Mouse (Mus musculus) thymus, postnatal 25 days (tissue): ENCODE measurements around the gene Rps3a1.

Experiments
- DNase-seq: peaks from one replicate; pipeline ENCODE4 v3.0.0; 2022

Gene Rps3a1

GRCm38 (mm10) chr3:86142263-86142933, at the start of gene Rps3a1:
Gene Rps3a1 (minus strand): TSS chr3:86142702.
- peak; percentile 100 for DNase-seq

GRCm38 (mm10) chr3:86187736-86188389, 45.4 kb upstream of the Rps3a1 start:
- no peak for DNase-seq

- DNase-seq = no peak
These were observed 42.0 kb upstream of the Rps3a1 start for GRCm38 (mm10) chr3:86184546-86184945.

GRCm38 (mm10) chr3:86181107-86181506, 38.6 kb upstream of the Rps3a1 start:
- DNase-seq = no peak

- no peak for DNase-seq
These were observed 37.2 kb upstream of the Rps3a1 start for GRCm38 (mm10) chr3:86179714-86180113.

GRCm38 (mm10) chr3:86168841-86169425, 26.4 kb upstream of the Rps3a1 start:
- DNase-seq = no peak

- DNase-seq = no peak
These were observed 7.0 kb upstream of the Rps3a1 start for GRCm38 (mm10) chr3:86149521-86149920.

GRCm38 (mm10) chr3:86149063-86149462, 6.6 kb upstream of the Rps3a1 start:
- DNase-seq = no peak

GRCm38 (mm10) chr3:86143343-86143742, 841 bp upstream of the Rps3a1 start:
- DNase-seq = peak; percentile 15

- DNase-seq = no peak
These were observed 424 bp upstream of the Rps3a1 start for GRCm38 (mm10) chr3:86142934-86143317.

- DNase-seq = no peak
These were observed 628 bp downstream of the Rps3a1 start for GRCm38 (mm10) chr3:86141886-86142262.

GRCm38 (mm10) chr3:86141366-86141765, 1.1 kb downstream of the Rps3a1 start:
- no peak for DNase-seq

- DNase-seq = no peak
These were observed 2.8 kb downstream of the Rps3a1 start for GRCm38 (mm10) chr3:86139660-86140059.

- no peak for DNase-seq
These were observed 5.4 kb downstream of the Rps3a1 start for GRCm38 (mm10) chr3:86136936-86137574.

GRCm38 (mm10) chr3:86135886-86136563, 6.5 kb downstream of the Rps3a1 start:
- no peak for DNase-seq

GRCm38 (mm10) chr3:86134939-86135638, 7.4 kb downstream of the Rps3a1 start:
- no peak for DNase-seq

- peak; percentile 52 for DNase-seq
These were observed 12.7 kb downstream of the Rps3a1 start for GRCm38 (mm10) chr3:86129757-86130156.

- no peak for DNase-seq
These were observed 19.2 kb downstream of the Rps3a1 start for GRCm38 (mm10) chr3:86123251-86123746.

GRCm38 (mm10) chr3:86122156-86122555, 20.3 kb downstream of the Rps3a1 start:
- DNase-seq = no peak

- DNase-seq = no peak
These were observed 23.1 kb downstream of the Rps3a1 start for GRCm38 (mm10) chr3:86119237-86119932.

GRCm38 (mm10) chr3:86116951-86117350, 25.6 kb downstream of the Rps3a1 start:
- DNase-seq = no peak
